Mouse (Mus musculus) heart, embryonic 11.5 days (tissue): ENCODE measurements at regions not wholly inside any gene's neighbourhood (a gene's known extent, or its start where the extent isn't known, plus 50 kb on each side); places are given as distances from the start of the nearest gene placed in this dataset.

Experiments used
- ATAC-seq: fragments of 200-750 bp; cut with Nextera tagmentation; replicated peaks from 2 replicates; pipeline ENCODE4 v1.8.0; 2017; ENCODE audit warnings: moderate library complexity; ENCODE audit not compliant: insufficient number of reproducible peaks, low FRiP score, low TSS enrichment
- H3K27ac ChIP-seq: fragments of 300-500 bp; sonication (generic); 2 replicates; pipeline ENCODE4 v1.5.1; 2014; ENCODE audit warnings: mild to moderate bottlenecking, low read depth, low read length
- H3K27me3 ChIP-seq: fragments of 300-500 bp; sonication (generic); 2 replicates; pipeline ENCODE4 v1.6.1; 2014; ENCODE audit warnings: mild to moderate bottlenecking, low read length, mixed read lengths; ENCODE audit not compliant: control insufficient read depth, insufficient read depth
- H3K36me3 ChIP-seq: fragments of 300-500 bp; sonication (generic); 2 replicates; pipeline ENCODE4 v1.6.1; 2014; ENCODE audit warnings: mild to moderate bottlenecking, low read length, moderate library complexity, mixed read lengths; ENCODE audit not compliant: control insufficient read depth, insufficient read depth
- H3K4me1 ChIP-seq: fragments of 300-500 bp; sonication (generic); 2 replicates; pipeline ENCODE4 v1.6.1; 2014; ENCODE audit warnings: low read length; ENCODE audit not compliant: control insufficient read depth, insufficient read depth
- H3K4me2 ChIP-seq: fragments of 300-500 bp; sonication (generic); 2 replicates; pipeline ENCODE4 v1.6.1; 2014; ENCODE audit warnings: mild to moderate bottlenecking, moderate library complexity
- H3K4me3 ChIP-seq: fragments of 300-500 bp; sonication (generic); 2 replicates; pipeline ENCODE4 v1.5.1; 2014; ENCODE audit warnings: low read depth, low read length
- H3K9ac ChIP-seq: fragments of 300-500 bp; sonication (generic); 2 replicates; pipeline ENCODE4 v1.6.1; 2014; ENCODE audit warnings: mild to moderate bottlenecking, low read depth, low read length, moderate library complexity
- H3K9me3 ChIP-seq: fragments of 300-500 bp; sonication (generic); replicated peaks from 2 replicates; pipeline ENCODE4 v1.6.1; 2016; ENCODE audit warnings: low read length; ENCODE audit not compliant: control insufficient read depth
- WGBS: fragments of 180-500 bp; shearing (Covaris S2); extraction: QIAGEN DNeasy Blood & Tissue Kit; methylation state at CpG from one replicate; pipeline ENCODE4 v1.1.7; 2014; ENCODE audit not compliant: insufficient replicate concordance; 5-methylcytosine and 5-hydroxymethylcytosine counted together

DNA sequence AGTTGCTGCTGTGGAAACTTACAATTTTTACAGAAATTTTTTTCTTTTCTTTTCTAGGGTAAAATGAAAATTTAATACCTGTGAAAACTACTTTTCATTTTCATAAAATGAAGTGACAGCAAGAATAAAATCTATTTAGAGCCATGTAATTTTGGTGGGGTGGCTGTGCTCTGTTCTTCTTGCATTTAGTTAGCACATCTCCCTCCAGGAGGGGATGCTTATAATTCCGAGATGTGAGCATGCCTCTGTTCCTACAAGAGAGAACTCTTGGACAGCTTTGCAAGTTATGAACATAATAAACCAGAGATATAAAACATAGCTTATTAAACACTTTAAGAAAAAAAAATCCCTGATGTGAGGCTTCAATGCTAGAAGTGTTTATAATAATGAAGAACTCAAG lies 313.9 kb upstream of the Dph6 start:
- no peak overlapping the region for H3K9ac ChIP-seq
- WGBS, result 81% methylated on average over 1 of the region's 1 CpGs
- H3K9me3 ChIP-seq, result no peaks in the 10 kb centered on the region
- ATAC-seq, result no peak
- no peaks in the 10 kb centered on the region for H3K27me3 ChIP-seq
- H3K27ac ChIP-seq, result no peak overlapping the region
- H3K36me3 ChIP-seq, result no peaks in the 10 kb centered on the region
- H3K4me2 ChIP-seq, result no peak overlapping the region
- H3K4me1 ChIP-seq, result no peaks in the 10 kb centered on the region
- H3K4me3 ChIP-seq, result no peak overlapping the region

DNA sequence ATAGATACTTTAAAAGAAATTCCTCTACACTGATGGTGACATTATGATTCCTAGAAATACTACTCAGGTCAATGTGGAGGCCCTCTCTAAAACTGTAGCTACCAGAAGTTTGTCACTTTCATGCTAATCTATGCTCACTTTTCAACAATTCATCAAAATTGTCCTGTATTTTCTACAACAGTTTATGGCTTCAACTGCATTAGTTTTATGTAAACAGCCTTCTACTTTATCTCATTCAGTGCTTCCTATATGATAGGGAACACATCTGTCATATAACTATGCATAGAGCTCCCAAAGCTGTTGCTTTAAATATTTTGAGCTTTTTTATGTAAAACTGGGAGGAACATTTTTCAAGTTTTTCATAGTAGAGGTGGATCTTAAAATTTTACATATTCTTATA lies 338.7 kb upstream of the Dph6 start:
- H3K27me3 ChIP-seq, result no peaks in the 10 kb centered on the region

GRCm38 (mm10) chr2:114993882-114994281 lies 339.1 kb upstream of the Dph6 start:
- H3K36me3 ChIP-seq, result no peaks in the 10 kb centered on the region
- H3K9me3 ChIP-seq, result no peaks in the 10 kb centered on the region
- WGBS, result 59% methylated on average over 2 of the region's 2 CpGs
- H3K9ac ChIP-seq, result no peak overlapping the region
- H3K27me3 ChIP-seq, result no peaks in the 10 kb centered on the region
- no peak overlapping the region for H3K27ac ChIP-seq
- no peak overlapping the region for H3K4me3 ChIP-seq
- no peaks in the 10 kb centered on the region for H3K4me1 ChIP-seq
- H3K4me2 ChIP-seq, result no peak overlapping the region
- no peak for ATAC-seq

More for the DNA sequence above, 338.7 kb upstream of the Dph6 start:
- ATAC-seq, result no peak
- H3K9me3 ChIP-seq, result no peaks in the 10 kb centered on the region
- no peak overlapping the region for H3K4me2 ChIP-seq
- no peak overlapping the region for H3K27ac ChIP-seq
- no peaks in the 10 kb centered on the region for H3K36me3 ChIP-seq
- H3K4me1 ChIP-seq, result no peaks in the 10 kb centered on the region
- no peak overlapping the region for H3K9ac ChIP-seq
- H3K4me3 ChIP-seq, result no peak overlapping the region

DNA sequence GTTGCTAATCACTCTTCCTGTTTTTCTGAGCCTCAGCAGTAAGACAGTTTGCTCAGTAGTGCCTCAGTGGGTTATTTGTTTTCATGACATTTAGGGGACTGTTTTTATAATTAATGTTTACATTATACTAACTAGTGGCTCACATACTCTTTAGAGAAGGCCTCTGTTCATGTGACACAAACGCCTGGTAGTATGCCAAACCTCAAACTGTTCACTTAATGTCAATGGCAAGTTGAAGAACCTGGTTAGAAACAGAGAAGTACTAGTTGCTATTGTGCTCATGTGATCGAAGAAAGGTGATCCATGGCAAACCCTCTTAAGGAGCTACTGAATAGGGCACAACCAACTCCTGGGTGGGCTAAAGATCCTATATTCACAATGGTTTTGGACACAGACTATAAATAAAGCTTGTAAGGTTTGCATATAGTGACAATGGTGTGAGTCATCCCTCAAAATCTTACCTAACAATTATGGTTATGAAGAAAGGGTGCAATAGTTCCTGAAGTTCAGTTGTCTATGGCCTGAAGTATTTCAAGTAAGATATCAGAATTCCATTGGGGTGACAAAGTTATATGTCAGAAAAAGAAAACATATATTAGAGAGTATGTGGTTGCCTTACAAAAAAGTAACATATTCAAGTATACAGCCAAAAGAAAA lies 340.1 kb upstream of the Dph6 start:
- no peak overlapping the region for H3K9ac ChIP-seq

DNA sequence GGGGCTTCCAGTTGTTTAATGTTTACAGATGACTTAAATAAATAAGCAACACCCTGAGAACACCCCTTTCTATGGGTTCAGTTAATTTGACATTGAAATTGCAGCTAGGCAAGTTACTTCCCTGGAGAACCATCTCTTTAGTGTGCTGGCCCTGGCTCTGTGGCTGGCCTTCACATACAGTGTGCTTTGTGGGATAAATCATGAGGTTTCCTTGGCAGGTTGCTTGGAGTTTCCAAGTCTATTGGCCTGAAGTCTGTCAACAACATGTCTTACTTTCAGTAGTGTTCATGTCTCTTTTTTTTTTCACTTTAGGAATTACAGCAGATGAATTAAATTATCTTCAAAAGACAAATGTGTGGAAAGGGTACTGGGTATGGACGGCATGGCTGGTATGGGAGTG lies 359.2 kb upstream of the Dph6 start:
- Histone ChIP-seq H3K4me3 (no peak overlapping the region), H3K9me3 (no peaks in the 10 kb centered on the region), H3K36me3 (no peaks in the 10 kb centered on the region), H3K27ac (no peak overlapping the region), H3K27me3 (no peaks in the 10 kb centered on the region), H3K4me1 (no peaks in the 10 kb centered on the region), H3K4me2 (no peak overlapping the region), H3K9ac (no peak overlapping the region)
- no peak for ATAC-seq
- 73% methylated on average over 1 of the region's 1 CpGs for WGBS

More for the DNA sequence above, 340.1 kb upstream of the Dph6 start:
- Histone ChIP-seq H3K36me3 (no peaks in the 10 kb centered on the region), H3K4me3 (no peak overlapping the region), H3K9me3 (no peaks in the 10 kb centered on the region), H3K27me3 (no peaks in the 10 kb centered on the region), H3K27ac (no peak overlapping the region), H3K4me1 (no peaks in the 10 kb centered on the region), H3K4me2 (no peak overlapping the region)
- ATAC-seq, result no peak
- WGBS, result 80% methylated on average over 2 of the region's 2 CpGs

DNA sequence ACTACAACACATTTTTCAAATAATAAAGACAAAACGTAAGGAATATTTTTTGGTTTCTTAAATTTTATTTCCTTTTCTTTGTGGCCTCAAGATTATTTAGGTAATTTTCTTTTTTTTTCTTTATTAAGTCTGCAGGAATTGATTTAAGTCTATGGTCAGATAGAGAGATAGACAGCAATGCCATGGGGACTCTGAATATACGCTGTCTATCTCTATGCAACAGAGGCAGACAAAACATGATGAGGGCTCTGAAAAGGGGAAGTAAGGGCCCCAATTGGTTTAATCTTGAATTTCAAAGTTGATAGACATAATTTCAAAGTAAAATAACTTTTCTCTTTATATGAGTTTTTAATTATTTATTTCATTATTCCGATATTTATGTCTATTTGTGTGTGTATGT lies 372.0 kb upstream of the Dph6 start:
- WGBS, result 81% methylated on average over 3 of the region's 3 CpGs
- Histone ChIP-seq H3K9me3 (no peaks in the 10 kb centered on the region), H3K9ac (no peak overlapping the region), H3K4me1 (no peaks in the 10 kb centered on the region), H3K27me3 (no peaks in the 10 kb centered on the region), H3K36me3 (no peaks in the 10 kb centered on the region), H3K27ac (no peak overlapping the region), H3K4me3 (no peak overlapping the region), H3K4me2 (no peak overlapping the region)
- ATAC-seq, result no peak

- H3K4me2 ChIP-seq, result no peak overlapping the region
- H3K4me1 ChIP-seq, result no peaks in the 10 kb centered on the region
- no peaks in the 10 kb centered on the region for H3K36me3 ChIP-seq
- ATAC-seq, result no peak
- H3K4me3 ChIP-seq, result no peak overlapping the region
- H3K27me3 ChIP-seq, result no peaks in the 10 kb centered on the region
- 82% methylated on average over 2 of the region's 2 CpGs for WGBS
- H3K9me3 ChIP-seq, result no peaks in the 10 kb centered on the region
- H3K9ac ChIP-seq, result no peak overlapping the region
- H3K27ac ChIP-seq, result no peak overlapping the region
Measured at GRCm38 (mm10) chr2:115031134-115031533, 376.4 kb upstream of the Dph6 start.

DNA sequence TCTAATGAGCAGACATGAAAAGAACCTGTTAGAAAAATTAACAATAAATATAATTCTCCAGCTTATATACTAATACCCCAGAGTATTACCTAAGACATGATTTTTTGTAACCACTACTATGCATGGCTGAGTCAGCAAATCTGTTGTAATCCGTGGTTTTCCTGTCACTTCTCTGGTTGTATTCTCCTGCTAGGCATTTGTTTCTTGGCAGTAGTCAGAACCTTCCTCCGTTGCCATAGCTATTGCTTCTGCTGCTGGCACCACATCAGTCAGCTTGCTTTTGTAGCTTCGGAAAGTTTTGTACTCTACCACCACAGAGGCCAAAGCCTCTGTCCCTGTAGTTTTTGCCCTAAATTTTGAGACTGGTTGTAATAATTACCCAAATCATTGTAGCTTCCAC lies 381.4 kb upstream of the Dph6 start:
- H3K9ac ChIP-seq, result no peak overlapping the region
- no peaks in the 10 kb centered on the region for H3K9me3 ChIP-seq
- H3K4me2 ChIP-seq, result no peak overlapping the region
- 67% methylated on average over 3 of the region's 3 CpGs for WGBS
- no peak for ATAC-seq
- H3K4me3 ChIP-seq, result no peak overlapping the region
- no peaks in the 10 kb centered on the region for H3K27me3 ChIP-seq
- no peak overlapping the region for H3K27ac ChIP-seq
- H3K4me1 ChIP-seq, result no peaks in the 10 kb centered on the region
- H3K36me3 ChIP-seq, result no peaks in the 10 kb centered on the region

DNA sequence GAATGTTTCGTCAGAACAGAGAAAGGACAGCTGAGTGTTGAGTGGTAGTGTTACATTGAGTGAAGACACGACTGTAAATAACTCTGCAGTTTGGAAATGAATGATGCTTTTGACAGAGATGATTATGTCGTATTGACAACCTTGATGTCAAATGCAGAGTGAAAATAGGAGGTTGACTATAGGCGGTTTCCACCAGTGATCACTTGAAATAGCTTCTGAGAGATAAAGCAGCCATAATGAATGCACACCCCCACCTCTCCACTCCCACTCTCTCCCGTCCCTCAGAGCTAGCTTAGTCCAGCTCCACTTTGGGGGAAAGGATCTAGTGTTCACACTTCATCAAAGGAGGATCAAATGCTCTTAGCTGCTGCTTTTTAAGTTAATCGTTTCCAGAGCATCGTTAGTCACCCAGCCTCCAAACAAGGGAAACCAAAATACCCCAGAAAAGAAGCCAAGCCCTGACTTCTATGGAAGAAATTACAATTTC lies 387.6 kb upstream of the Dph6 start:
- Histone ChIP-seq H3K4me2 (no peak overlapping the region), H3K27ac (no peak overlapping the region), H3K4me3 (no peak overlapping the region), H3K36me3 (no peaks in the 10 kb centered on the region), H3K4me1 (no peaks in the 10 kb centered on the region), H3K9ac (no peak overlapping the region), H3K9me3 (no peaks in the 10 kb centered on the region), H3K27me3 (no peaks in the 10 kb centered on the region)
- 45% methylated on average over 7 of the region's 7 CpGs for WGBS
- no peak for ATAC-seq
